Mouse (Mus musculus) liver, adult 2 months (tissue): Measurements from ENCODE around the gene Vasn. TPM values are rescaled to one million over a fixed set of nuclear protein-coding genes. Genes with fewer than 3 reads are reported as not detected.

ENCODE experiments used
- DNase-seq: peaks from one replicate; pipeline ENCODE4 v3.0.0-alpha.2; 2011; ENCODE audit warnings: low read depth, low spot score; ENCODE audit errors: extremely low read depth
- H3K27ac ChIP-seq: fragments of 200-500 bp; replicated peaks from 2 replicates; pipeline ENCODE4 v1.5.1; 2012; ENCODE audit warnings: low read depth, mild to moderate bottlenecking, control low read depth, inconsistent platforms, low read length; ENCODE audit not compliant: insufficient read depth
- H3K27me3 ChIP-seq: fragments of 200-500 bp; 2 replicates; pipeline ENCODE4 v1.6.1; 2012; ENCODE audit warnings: mild to moderate bottlenecking, moderate library complexity, low read length, inconsistent platforms; ENCODE audit not compliant: control insufficient read depth, insufficient read depth
- H3K36me3 ChIP-seq: fragments of 200-500 bp; 2 replicates; pipeline ENCODE4 v1.6.1; 2012; ENCODE audit warnings: low read length, inconsistent platforms; ENCODE audit not compliant: control insufficient read depth, insufficient read depth
- H3K4me1 ChIP-seq: fragments of 200-500 bp; 2 replicates; pipeline ENCODE4 v1.6.1; 2011; ENCODE audit warnings: low read length; ENCODE audit not compliant: control insufficient read depth, insufficient read depth
- H3K4me3 ChIP-seq: fragments of 200-500 bp; 2 replicates; pipeline ENCODE4 v1.5.1; 2011; ENCODE audit warnings: low read depth, mild to moderate bottlenecking, control low read depth, low read length, moderate library complexity; ENCODE audit not compliant: insufficient read depth
- H3K79me2 ChIP-seq: fragments of 200-500 bp; 2 replicates; pipeline ENCODE4 v1.6.1; 2012; ENCODE audit warnings: inconsistent platforms, mild to moderate bottlenecking, low read length, moderate library complexity; ENCODE audit not compliant: control insufficient read depth, insufficient read depth
- H3K9ac ChIP-seq: fragments of 200-500 bp; 2 replicates; pipeline ENCODE4 v1.6.1; 2012; ENCODE audit warnings: low read depth, mild to moderate bottlenecking, control low read depth, inconsistent platforms, low read length
- CTCF ChIP-seq: fragments of 200-500 bp; IDR thresholded peaks from 2 replicates; pipeline ENCODE4 v1.5.1; 2011; ENCODE audit warnings: low read depth, low read length, control low read depth
- POLR2A ChIP-seq: fragments of 200-500 bp; IDR thresholded peaks from 2 replicates; pipeline ENCODE4 v1.6.1; 2011; ENCODE audit warnings: low read length, control low read depth; ENCODE audit not compliant: insufficient read depth; ENCODE audit errors: extremely low read depth
- WGBS: fragments of 180-500 bp; shearing (Covaris S2); methylation state at CpG from one replicate; pipeline ENCODE4 v1.1.7; 2018; 5-methylcytosine and 5-hydroxymethylcytosine counted together
- polyA plus RNA-seq: library from polyadenylated mRNA; depleted of rRNA; stranded (reverse); fragments of >200 nt; gene quantifications from 2 replicates; pipeline ENCODE4 v1.2.3, GENCODE M21; 2012
- total RNA-seq: library from RNA; depleted of rRNA; stranded (reverse); fragments of >200 nt; gene quantifications from 2 replicates; pipeline ENCODE4 v1.2.3, GENCODE M21; 2014

The Vasn gene
- total and polyA plus RNA-seq, 2 experiments = 4.0 to 18.0 TPM

- Histone ChIP-seq H3K79me2 (peaks cover 27% of the 10 kb centered on the region; the same call in 1 of the 2 replicates), H3K27ac (peak overlapping the region; percentile 64), H3K4me1 (peaks cover 30% of the 10 kb centered on the region), H3K9ac (peak overlapping the region; percentile 22), H3K27me3 (no peaks in the 10 kb centered on the region), H3K36me3 (no peaks in the 10 kb centered on the region), H3K4me3 (peak overlapping the region; percentile 20; the same call in 1 of the 2 replicates)
- WGBS = 15% methylated on average over 6 of the region's 6 CpGs
- DNase-seq = peak; percentile 65
- TF ChIP-seq POLR2A (no peak), CTCF (no peak)
Measured at GRCm38 (mm10) chr16:4642937-4643336, 3.2 kb downstream of the Vasn start.

DNA sequence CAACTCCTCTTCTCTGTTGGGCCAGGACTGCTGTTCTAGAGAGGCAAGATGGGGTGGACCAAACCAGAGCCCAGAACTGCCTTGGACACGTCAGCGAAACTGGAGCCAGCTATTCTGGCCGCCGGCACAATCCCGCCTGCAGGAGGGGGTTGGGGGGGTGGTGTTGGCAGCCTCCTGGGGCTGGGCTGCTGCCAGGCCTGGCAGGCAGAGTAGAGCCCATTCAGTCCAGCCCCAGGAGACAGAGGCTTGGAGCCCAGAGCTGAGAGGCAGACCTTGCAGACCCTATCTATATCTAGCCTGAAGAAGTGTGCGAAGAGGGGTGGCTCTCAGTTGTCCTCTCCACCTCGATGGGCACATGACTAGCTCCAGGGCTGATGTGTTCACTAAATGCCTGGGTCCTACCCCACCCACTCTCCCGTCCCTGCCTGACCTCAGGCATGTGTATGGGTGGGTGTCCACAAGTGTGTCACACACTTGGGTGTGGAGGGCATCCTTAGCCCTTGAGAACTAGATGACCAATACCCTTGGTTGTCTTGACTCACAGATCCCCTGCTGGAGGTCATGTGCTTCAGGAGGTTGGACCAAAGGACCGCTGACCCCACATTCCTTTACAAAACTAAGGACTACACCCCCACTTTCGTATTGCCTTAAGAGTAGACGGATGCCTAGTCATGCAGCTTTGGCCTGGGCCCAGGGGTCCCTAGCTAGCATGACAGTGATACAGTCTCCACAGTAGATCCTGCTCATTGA is 4.1 kb downstream of the Vasn start:
- Histone ChIP-seq H3K27ac (peak overlapping the region; percentile 64), H3K27me3 (no peaks in the 10 kb centered on the region), H3K79me2 (peaks cover 31% of the 10 kb centered on the region; the same call in 1 of the 2 replicates), H3K9ac (no peak overlapping the region), H3K36me3 (no peaks in the 10 kb centered on the region), H3K4me1 (peaks cover 30% of the 10 kb centered on the region), H3K4me3 (no peak overlapping the region)
- no peak for TF ChIP-seq CTCF
- no peak for TF ChIP-seq POLR2A
- WGBS = 39% methylated on average over 11 of the region's 11 CpGs
- DNase-seq = peak; percentile 77

- peaks cover 4% of the 10 kb centered on the region; the same call in 1 of the 2 replicates for H3K36me3 ChIP-seq
- H3K4me3 ChIP-seq = no peak overlapping the region
- H3K9ac ChIP-seq = no peak overlapping the region
- peaks cover 30% of the 10 kb centered on the region for H3K4me1 ChIP-seq
- DNase-seq = no peak
- 85% methylated on average over 4 of the region's 4 CpGs for WGBS
- no peaks in the 10 kb centered on the region for H3K27me3 ChIP-seq
- no peak overlapping the region for H3K27ac ChIP-seq
- H3K79me2 ChIP-seq = peaks cover 41% of the 10 kb centered on the region
- TF ChIP-seq POLR2A = no peak
- no peak for TF ChIP-seq CTCF
Measured at GRCm38 (mm10) chr16:4645867-4646266, 6.1 kb downstream of the Vasn start.

DNA sequence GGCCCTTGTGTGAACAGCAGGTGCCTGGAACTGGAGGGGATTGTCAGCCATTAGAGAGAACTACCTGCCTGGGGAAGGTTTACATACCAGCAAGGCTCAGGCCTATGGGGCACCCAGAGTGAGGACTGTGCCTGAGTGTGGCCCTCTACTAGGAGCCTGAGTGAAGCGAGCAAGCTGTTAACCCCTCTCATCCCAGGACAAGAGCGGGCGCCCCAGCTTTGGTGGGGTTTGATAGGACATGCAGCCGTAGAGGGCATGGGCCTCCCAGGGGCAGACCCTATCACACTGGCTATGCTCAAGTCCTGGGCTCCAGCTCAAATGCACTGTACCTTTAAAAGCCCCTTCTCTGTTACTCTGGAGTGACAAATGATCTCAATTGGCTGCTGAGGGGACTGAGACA is 7.1 kb downstream of the Vasn start:
- H3K27me3 ChIP-seq = no peaks in the 10 kb centered on the region
- no peak overlapping the region for H3K9ac ChIP-seq
- H3K4me1 ChIP-seq = peaks cover 23% of the 10 kb centered on the region
- H3K27ac ChIP-seq = no peak overlapping the region
- H3K79me2 ChIP-seq = peaks cover 38% of the 10 kb centered on the region
- no peak for TF ChIP-seq POLR2A
- no peak for TF ChIP-seq CTCF
- WGBS = 84% methylated on average over 4 of the region's 4 CpGs
- peaks cover 4% of the 10 kb centered on the region; the same call in 1 of the 2 replicates for H3K36me3 ChIP-seq
- DNase-seq = no peak
- no peak overlapping the region for H3K4me3 ChIP-seq

- DNase-seq = no peak
- Histone ChIP-seq H3K79me2 (peaks cover 33% of the 10 kb centered on the region), H3K27me3 (no peaks in the 10 kb centered on the region), H3K4me1 (peaks cover 24% of the 10 kb centered on the region), H3K36me3 (peaks cover 4% of the 10 kb centered on the region; the same call in 1 of the 2 replicates), H3K9ac (no peak overlapping the region), H3K4me3 (no peak overlapping the region), H3K27ac (no peak overlapping the region)
- WGBS = 81% methylated on average over 13 of the region's 13 CpGs
- TF ChIP-seq CTCF = no peak
- TF ChIP-seq POLR2A = no peak
Measured at GRCm38 (mm10) chr16:4647651-4648141, 8.0 kb downstream of the Vasn start.

DNA sequence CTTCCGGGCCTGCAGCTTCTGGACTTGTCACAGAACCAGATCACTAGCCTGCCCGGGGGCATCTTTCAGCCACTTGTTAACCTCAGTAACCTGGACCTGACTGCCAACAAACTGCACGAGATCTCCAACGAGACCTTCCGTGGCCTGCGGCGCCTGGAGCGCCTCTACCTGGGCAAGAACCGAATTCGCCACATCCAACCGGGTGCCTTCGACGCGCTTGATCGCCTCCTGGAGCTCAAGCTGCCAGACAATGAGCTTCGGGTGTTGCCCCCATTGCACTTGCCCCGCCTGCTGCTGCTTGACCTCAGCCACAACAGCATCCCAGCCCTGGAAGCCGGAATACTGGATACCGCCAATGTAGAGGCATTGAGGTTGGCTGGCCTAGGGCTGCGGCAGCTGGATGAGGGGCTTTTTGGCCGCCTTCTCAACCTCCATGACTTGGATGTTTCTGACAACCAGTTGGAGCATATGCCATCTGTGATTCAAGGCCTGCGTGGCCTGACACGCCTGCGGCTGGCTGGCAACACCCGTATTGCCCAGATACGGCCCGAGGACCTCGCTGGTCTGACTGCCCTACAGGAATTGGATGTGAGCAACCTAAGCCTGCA is 8.8 kb downstream of the Vasn start:
- no peak for DNase-seq
- H3K27me3 ChIP-seq = no peaks in the 10 kb centered on the region
- H3K36me3 ChIP-seq = peaks cover 4% of the 10 kb centered on the region; the same call in 1 of the 2 replicates
- no peak overlapping the region for H3K4me3 ChIP-seq
- H3K79me2 ChIP-seq = peaks cover 33% of the 10 kb centered on the region
- H3K27ac ChIP-seq = no peak overlapping the region
- no peak for TF ChIP-seq POLR2A
- TF ChIP-seq CTCF = no peak
- peaks cover 24% of the 10 kb centered on the region for H3K4me1 ChIP-seq
- no peak overlapping the region for H3K9ac ChIP-seq
- WGBS = 93% methylated on average over 28 of the region's 28 CpGs
